Mouse (Mus musculus) lung, embryonic 14.5 days (tissue): ENCODE measurements at regions not wholly inside any gene's neighbourhood (a gene's known extent, or its start where the extent isn't known, plus 50 kb on each side); places are given as distances from the start of the nearest gene placed in this dataset.

ENCODE experiments used
- ATAC-seq: fragments of 200-750 bp; cut with Nextera tagmentation; 2 replicates; pipeline ENCODE4 v1.8.0; 2017; ENCODE audit warnings: mild to moderate bottlenecking, moderate TSS enrichment, moderate library complexity; ENCODE audit not compliant: insufficient read depth
- DNase-seq: peaks from one replicate; pipeline ENCODE4 v3.0.0-alpha.2; 2015
- H3K27ac ChIP-seq: fragments of 300-500 bp; sonication (generic); 2 replicates; pipeline ENCODE4 v1.5.1; 2014; ENCODE audit warnings: low read depth, mild to moderate bottlenecking, moderate library complexity
- H3K27me3 ChIP-seq: fragments of 300-500 bp; sonication (generic); 2 replicates; pipeline ENCODE4 v1.6.1; 2014; ENCODE audit warnings: low read length, control low read depth; ENCODE audit not compliant: insufficient read depth
- H3K36me3 ChIP-seq: fragments of 300-500 bp; sonication (generic); 2 replicates; pipeline ENCODE4 v1.6.1; 2014; ENCODE audit warnings: control low read depth; ENCODE audit not compliant: insufficient read depth
- H3K4me1 ChIP-seq: fragments of 300-500 bp; sonication (generic); 2 replicates; pipeline ENCODE4 v1.6.1; 2014; ENCODE audit warnings: antibody characterized with exemption, control low read depth; ENCODE audit not compliant: insufficient read depth
- H3K4me2 ChIP-seq: fragments of 300-500 bp; sonication (generic); 2 replicates; pipeline ENCODE4 v1.6.1; 2014; ENCODE audit warnings: mild to moderate bottlenecking
- H3K4me3 ChIP-seq: fragments of 300-500 bp; sonication (generic); 2 replicates; pipeline ENCODE4 v1.5.1; 2014; ENCODE audit warnings: low read depth, low read length
- H3K9ac ChIP-seq: fragments of 300-500 bp; sonication (generic); 2 replicates; pipeline ENCODE4 v1.6.1; 2014
- H3K9me3 ChIP-seq: fragments of 300-500 bp; sonication (generic); 2 replicates; pipeline ENCODE4 v1.6.1; 2016; ENCODE audit warnings: low read depth, low read length, control low read depth
- CTCF ChIP-seq: IDR thresholded peaks from 2 replicates; pipeline ENCODE4 v1.5.1; 2016; ENCODE audit warnings: antibody characterized with exemption, low read depth
- WGBS: fragments of 180-500 bp; shearing (Covaris S2); extraction: QIAGEN DNeasy Blood & Tissue Kit; methylation state at CpG from one replicate; pipeline ENCODE4 v1.1.7; 2014; 5-methylcytosine and 5-hydroxymethylcytosine counted together

GRCm38 (mm10) chr2:50805645-50806044, 343.3 kb downstream of the Rnd3 start:
- Histone ChIP-seq H3K4me3 (no peak overlapping the region), H3K27me3 (no peaks in the 10 kb centered on the region), H3K4me2 (no peak overlapping the region), H3K27ac (no peak overlapping the region), H3K36me3 (no peaks in the 10 kb centered on the region), H3K9me3 (no peaks in the 10 kb centered on the region), H3K9ac (no peak overlapping the region), H3K4me1 (no peaks in the 10 kb centered on the region)
- no peak for DNase-seq
- TF ChIP-seq CTCF = no peak
- WGBS = 82% methylated on average over 3 of the region's 3 CpGs
- no peak for ATAC-seq

GRCm38 (mm10) chr2:50796087-50796486, 352.8 kb downstream of the Rnd3 start:
- H3K27me3 ChIP-seq = no peaks in the 10 kb centered on the region
- H3K4me2 ChIP-seq = no peak overlapping the region
- no peak for TF ChIP-seq CTCF
- H3K4me3 ChIP-seq = no peak overlapping the region
- no peak overlapping the region; the same call in 1 of the 2 replicates for H3K27ac ChIP-seq
- H3K36me3 ChIP-seq = no peaks in the 10 kb centered on the region
- WGBS = 69% methylated on average over 3 of the region's 3 CpGs
- ATAC-seq = peak; percentile 35; the same call in 1 of the 2 replicates
- peak; percentile 75 for DNase-seq
- H3K9me3 ChIP-seq = no peaks in the 10 kb centered on the region
- no peak overlapping the region for H3K9ac ChIP-seq
- no peaks in the 10 kb centered on the region for H3K4me1 ChIP-seq

GRCm38 (mm10) chr2:50793616-50794015, 355.3 kb downstream of the Rnd3 start:
- no peak for DNase-seq
- TF ChIP-seq CTCF = no peak

GRCm38 (mm10) chr2:50793067-50793466, 355.8 kb downstream of the Rnd3 start:
- Histone ChIP-seq H3K4me1 (peaks cover 2% of the 10 kb centered on the region; the same call in 1 of the 2 replicates), H3K27ac (no peak overlapping the region), H3K36me3 (no peaks in the 10 kb centered on the region), H3K4me3 (no peak overlapping the region), H3K4me2 (no peak overlapping the region), H3K27me3 (no peaks in the 10 kb centered on the region), H3K9ac (no peak overlapping the region), H3K9me3 (no peaks in the 10 kb centered on the region)
- DNase-seq (no peak), ATAC-seq (no peak)
- no peak for TF ChIP-seq CTCF
- WGBS = 83% methylated on average over 1 of the region's 1 CpGs

More at GRCm38 (mm10) chr2:50793616-50794015, 355.3 kb downstream of the Rnd3 start:
- Histone ChIP-seq H3K9ac (no peak overlapping the region), H3K36me3 (no peaks in the 10 kb centered on the region), H3K4me3 (no peak overlapping the region), H3K27ac (no peak overlapping the region), H3K4me1 (no peaks in the 10 kb centered on the region; the same call in 1 of the 2 replicates), H3K4me2 (no peak overlapping the region), H3K9me3 (no peaks in the 10 kb centered on the region), H3K27me3 (no peaks in the 10 kb centered on the region)
- no peak for ATAC-seq
- WGBS = 85% methylated on average over 2 of the region's 2 CpGs

GRCm38 (mm10) chr2:50789051-50789651, 359.8 kb downstream of the Rnd3 start:
- Histone ChIP-seq H3K4me2 (peak overlapping the region; percentile 24; the same call in 1 of the 2 replicates), H3K27me3 (no peaks in the 10 kb centered on the region), H3K27ac (peak overlapping the region; percentile 82), H3K36me3 (no peaks in the 10 kb centered on the region), H3K4me3 (no peak overlapping the region), H3K9ac (no peak overlapping the region), H3K9me3 (no peaks in the 10 kb centered on the region), H3K4me1 (peaks cover 2% of the 10 kb centered on the region; the same call in 1 of the 2 replicates)
- ATAC-seq (peak; percentile 95), DNase-seq (peak; percentile 93)
- TF ChIP-seq CTCF = no peak
- WGBS = 30% methylated on average over 4 of the region's 4 CpGs

- Histone ChIP-seq H3K36me3 (no peaks in the 10 kb centered on the region), H3K4me1 (no peaks in the 10 kb centered on the region), H3K9ac (no peak overlapping the region), H3K4me2 (no peak overlapping the region), H3K27ac (no peak overlapping the region), H3K4me3 (no peak overlapping the region), H3K9me3 (no peaks in the 10 kb centered on the region), H3K27me3 (no peaks in the 10 kb centered on the region)
- peak; percentile 80 for DNase-seq
- TF ChIP-seq CTCF = no peak
- WGBS = 48% methylated on average over 8 of the region's 8 CpGs
- no peak; the same call in 1 of the 2 replicates for ATAC-seq
Observed at GRCm38 (mm10) chr2:50772101-50772500, 376.8 kb downstream of the Rnd3 start.

- DNase-seq = peak; percentile 3
- no peak overlapping the region for H3K9ac ChIP-seq
- no peaks in the 10 kb centered on the region for H3K4me1 ChIP-seq
- no peak for ATAC-seq
- H3K27ac ChIP-seq = no peak overlapping the region
- H3K4me3 ChIP-seq = no peak overlapping the region
- H3K36me3 ChIP-seq = no peaks in the 10 kb centered on the region
- no peak for TF ChIP-seq CTCF
- no peak overlapping the region for H3K4me2 ChIP-seq
- H3K9me3 ChIP-seq = no peaks in the 10 kb centered on the region
- 69% methylated on average over 2 of the region's 2 CpGs for WGBS
- H3K27me3 ChIP-seq = no peaks in the 10 kb centered on the region
Observed at GRCm38 (mm10) chr2:50759016-50759415, 389.9 kb downstream of the Rnd3 start.
